Mouse (Mus musculus) CH12.LX (cell line): ENCODE measurements around the gene Gstm3. TPM values are rescaled to one million over a fixed set of nuclear protein-coding genes. Genes with fewer than 3 reads are reported as not detected.
A peak's percentile ranks its signal among the peaks of the same experiment; 100 is the strongest.

Experiments
- DNase-seq: peaks from one replicate; pipeline ENCODE4 v3.0.0-alpha.2; 2013; ENCODE audit errors: extremely low read depth
- H3K27ac ChIP-seq: 2 replicates; pipeline ENCODE4 v1.5.1; 2012; ENCODE audit warnings: low read depth, mild to moderate bottlenecking, control low read depth, moderate library complexity; ENCODE audit not compliant: insufficient read depth
- H3K27me3 ChIP-seq: replicated peaks from 2 replicates; pipeline ENCODE3; 2012; ENCODE audit warnings: inconsistent platforms
- H3K36me3 ChIP-seq, 2 experiments: replicated peaks in 1 of 2; 2 replicates each; pipeline versions ENCODE3 to v1.6.1; 2012; ENCODE audit warnings: inconsistent platforms in 1 of 2, low read length in 1 of 2, mild to moderate bottlenecking in 1 of 2, mixed read lengths in 1 of 2, moderate library complexity in 1 of 2; ENCODE audit not compliant: control insufficient read depth in 1 of 2, insufficient read depth in 1 of 2
- H3K4me1 ChIP-seq, 2 experiments: 2 replicates each; pipeline ENCODE4 v1.6.1; 2012; ENCODE audit warnings: inconsistent platforms in 1 of 2, moderate library complexity in 1 of 2; ENCODE audit not compliant: insufficient read depth in 2 of 2, control insufficient read depth in 1 of 2
- H3K4me2 ChIP-seq: 2 replicates; pipeline ENCODE4 v1.6.1; 2012; ENCODE audit warnings: low read depth, mild to moderate bottlenecking, control low read depth; ENCODE audit not compliant: poor library complexity, insufficient read depth, severe bottlenecking
- H3K4me3 ChIP-seq, 3 experiments: fragments of 150-350 bp in 1 of 3; sonication (generic) in 1 of 3; replicated peaks in 1 of 3; 2 replicates each; pipeline versions ENCODE3 to v1.5.1; 2011 to 2012; ENCODE audit warnings: low read depth in 2 of 3, low read length in 2 of 3, mild to moderate bottlenecking in 2 of 3, moderate library complexity in 2 of 3, control low read depth in 1 of 3, improper control_type of control experiment in 1 of 3, inconsistent platforms in 1 of 3, mixed read lengths in 1 of 3; ENCODE audit not compliant: poor library complexity in 1 of 3
- H3K79me2 ChIP-seq: replicated peaks from 2 replicates; pipeline ENCODE4 v1.6.1; 2012; ENCODE audit warnings: mild to moderate bottlenecking, moderate library complexity; ENCODE audit not compliant: control insufficient read depth, poor library complexity, insufficient read depth, severe bottlenecking; ENCODE audit errors: extremely low read depth
- H3K9ac ChIP-seq: 2 replicates; pipeline ENCODE4 v1.6.1; 2012; ENCODE audit warnings: low read depth, mild to moderate bottlenecking, control low read depth, moderate library complexity; ENCODE audit not compliant: insufficient read depth
- H3K9me3 ChIP-seq: replicated peaks from 2 replicates; pipeline ENCODE3; 2012; ENCODE audit warnings: low read length, inconsistent platforms, mixed read lengths
- BHLHE40 ChIP-seq: IDR thresholded peaks from 2 replicates; pipeline ENCODE4 v1.6.1; 2011; ENCODE audit warnings: mild to moderate bottlenecking, low read depth, low read length, improper control_type of control experiment
- CHD1 ChIP-seq: IDR thresholded peaks from 2 replicates; pipeline ENCODE4 v1.6.1; 2012; ENCODE audit warnings: low read depth, low read length, improper control_type of control experiment, inconsistent platforms
- CTCF ChIP-seq, 2 experiments: IDR thresholded peaks in 1 of 2; conservative IDR thresholded peaks in 1 of 2; 2 replicates each; pipeline ENCODE4 v1.5.1; 2011 to 2012; ENCODE audit warnings: low read depth in 2 of 2, low read length in 2 of 2, improper control_type of control experiment in 1 of 2, inconsistent platforms in 1 of 2, mild to moderate bottlenecking in 1 of 2, moderate library complexity in 1 of 2
- E2F4 ChIP-seq: IDR thresholded peaks from 2 replicates; pipeline ENCODE4 v1.6.1; 2011; ENCODE audit warnings: low read depth, low read length, improper control_type of control experiment; ENCODE audit not compliant: insufficient replicate concordance
- ELF1 ChIP-seq: IDR thresholded peaks from 2 replicates; pipeline ENCODE4 v1.6.1; 2014; ENCODE audit warnings: low read depth, mild to moderate bottlenecking, inconsistent platforms, low read length, improper control_type of control experiment
- ETS1 ChIP-seq: conservative IDR thresholded peaks from 2 replicates; pipeline ENCODE4 v1.6.1; 2012; ENCODE audit warnings: low read depth, mild to moderate bottlenecking, inconsistent platforms, low read length, improper control_type of control experiment, moderate library complexity
- GABPA ChIP-seq: IDR thresholded peaks from 2 replicates; pipeline ENCODE4 v1.6.1; 2012; ENCODE audit warnings: low read depth, low read length, improper control_type of control experiment, inconsistent platforms; ENCODE audit not compliant: insufficient replicate concordance
- HCFC1 ChIP-seq: IDR thresholded peaks from 2 replicates; pipeline ENCODE4 v1.6.1; 2012; ENCODE audit warnings: low read depth, mild to moderate bottlenecking, inconsistent platforms, low read length, improper control_type of control experiment
- IRF4 ChIP-seq: IDR thresholded peaks from 2 replicates; pipeline ENCODE4 v1.6.1; 2014; ENCODE audit warnings: low read depth, mild to moderate bottlenecking, inconsistent platforms, low read length, improper control_type of control experiment
- JUN ChIP-seq: IDR thresholded peaks from 2 replicates; pipeline ENCODE4 v1.6.1; 2011; ENCODE audit warnings: low read depth, mild to moderate bottlenecking, low read length, improper control_type of control experiment, moderate library complexity; ENCODE audit not compliant: insufficient read depth
- JUND ChIP-seq: conservative IDR thresholded peaks from 2 replicates; pipeline ENCODE4 v1.6.1; 2011; ENCODE audit warnings: low read depth, low read length, improper control_type of control experiment
- KAT2A ChIP-seq: IDR thresholded peaks from 2 replicates; pipeline ENCODE4 v1.6.1; 2012; ENCODE audit warnings: low read length, improper control_type of control experiment, inconsistent platforms; ENCODE audit not compliant: insufficient replicate concordance
- MAFK ChIP-seq: IDR thresholded peaks from 2 replicates; pipeline ENCODE4 v1.6.1; 2011; ENCODE audit warnings: low read length, improper control_type of control experiment; ENCODE audit not compliant: insufficient replicate concordance
- MAX ChIP-seq: IDR thresholded peaks from 2 replicates; pipeline ENCODE4 v1.6.1; 2011; ENCODE audit warnings: low read length, improper control_type of control experiment
- MAZ ChIP-seq: IDR thresholded peaks from 2 replicates; pipeline ENCODE4 v1.6.1; 2012; ENCODE audit warnings: low read depth, mild to moderate bottlenecking, inconsistent platforms, low read length, improper control_type of control experiment, moderate library complexity
- MEF2A ChIP-seq: IDR thresholded peaks from 2 replicates; pipeline ENCODE4 v1.6.1; 2014; ENCODE audit warnings: low read depth, mild to moderate bottlenecking, inconsistent platforms, low read length, improper control_type of control experiment, borderline replicate concordance
- MXI1 ChIP-seq: IDR thresholded peaks from 2 replicates; pipeline ENCODE4 v1.6.1; 2011; ENCODE audit warnings: mild to moderate bottlenecking, low read depth, low read length, improper control_type of control experiment
- NRF1 ChIP-seq: IDR thresholded peaks from 2 replicates; pipeline ENCODE4 v1.6.1; 2014; ENCODE audit warnings: low read depth, mild to moderate bottlenecking, inconsistent platforms, low read length, improper control_type of control experiment, moderate library complexity
- PAX5 ChIP-seq: IDR thresholded peaks from 2 replicates; pipeline ENCODE4 v1.6.1; 2012; ENCODE audit warnings: low read length, inconsistent platforms, mixed read lengths
- POLR2A ChIP-seq: IDR thresholded peaks from 2 replicates; pipeline ENCODE4 v1.6.1; 2011; ENCODE audit warnings: low read depth, mild to moderate bottlenecking, improper control_type of control experiment, low read length
- POLR2AphosphoS2 ChIP-seq: IDR thresholded peaks from 2 replicates; pipeline ENCODE4 v1.6.1; 2011; ENCODE audit warnings: low read depth, low read length, improper control_type of control experiment
- RAD21 ChIP-seq: IDR thresholded peaks from 2 replicates; pipeline ENCODE4 v1.6.1; 2011; ENCODE audit warnings: low read depth, mild to moderate bottlenecking, low read length, improper control_type of control experiment, moderate library complexity
- RCOR1 ChIP-seq: conservative IDR thresholded peaks from 2 replicates; pipeline ENCODE4 v1.6.1; 2012; ENCODE audit warnings: low read depth, mild to moderate bottlenecking, inconsistent platforms, low read length, improper control_type of control experiment
- SIN3A ChIP-seq: IDR thresholded peaks from 2 replicates; pipeline ENCODE4 v1.6.1; 2012; ENCODE audit warnings: low read length, improper control_type of control experiment, inconsistent platforms
- TBP ChIP-seq: conservative IDR thresholded peaks from 2 replicates; pipeline ENCODE4 v1.6.1; 2011; ENCODE audit warnings: low read depth, low read length, improper control_type of control experiment
- TCF12 ChIP-seq: IDR thresholded peaks from 2 replicates; pipeline ENCODE4 v1.6.1; 2014; ENCODE audit warnings: low read depth, mild to moderate bottlenecking, inconsistent platforms, low read length, improper control_type of control experiment
- UBTF ChIP-seq: IDR thresholded peaks from 2 replicates; pipeline ENCODE4 v1.6.1; 2012; ENCODE audit warnings: low read depth, mild to moderate bottlenecking, inconsistent platforms, low read length, improper control_type of control experiment, moderate library complexity
- USF1 ChIP-seq: IDR thresholded peaks from 2 replicates; pipeline ENCODE4 v1.6.1; 2014; ENCODE audit warnings: low read depth, mild to moderate bottlenecking, inconsistent platforms, low read length, improper control_type of control experiment
- USF2 ChIP-seq: conservative IDR thresholded peaks from 2 replicates; pipeline ENCODE4 v1.6.1; 2011; ENCODE audit warnings: low read depth, low read length, improper control_type of control experiment
- ZC3H11A ChIP-seq: IDR thresholded peaks from 2 replicates; pipeline ENCODE4 v1.6.1; 2012; ENCODE audit warnings: low read depth, mild to moderate bottlenecking, inconsistent platforms, low read length, improper control_type of control experiment
- ZKSCAN1 ChIP-seq: IDR thresholded peaks from 2 replicates; pipeline ENCODE4 v1.6.1; 2012; ENCODE audit warnings: low read depth, inconsistent platforms, low read length, improper control_type of control experiment, borderline replicate concordance
- ZNF384 ChIP-seq: IDR thresholded peaks from 2 replicates; pipeline ENCODE4 v1.6.1; 2012; ENCODE audit warnings: low read depth, low read length, improper control_type of control experiment, inconsistent platforms
- dilution Hi-C: fragments of 300-500 bp; cut with MboI; formaldehyde crosslinking; loops from 2 replicates; pipeline ENCODE4 v1.14.3; 2020; ENCODE audit warnings: low sequenced_read_pairs; ENCODE audit not compliant: extremely low pct_unique_long_range_greater_than_20kb, extremely low pct_ligation_motif_present
- in situ Hi-C: fragments of 300-500 bp; cut with MboI; formaldehyde crosslinking; loops from 3 replicates; pipeline ENCODE4 v1.14.3; 2019; ENCODE audit warnings: low sequenced_read_pairs, low pct_ligation_motif_present, low pct_unique_long_range_greater_than_20kb, mixed read lengths
- polyA plus RNA-seq: library from polyadenylated mRNA; unstranded; fragments of >175 nt; gene quantifications from 2 replicates; pipeline ENCODE4 v1.2.1, GENCODE M21; 2012; ENCODE audit warnings: low read depth; ENCODE audit not compliant: insufficient read length
- total RNA-seq, 2 experiments: library from RNA; depleted of rRNA; stranded (reverse); fragments of 300-350 nt in 1 of 2; fragments of >200 nt in 1 of 2; gene quantifications; 2 replicates each; pipeline ENCODE4 v1.2.3; 2012 to 2014

The Gstm3 gene
- total and polyA plus RNA-seq, 3 experiments = not detected

GRCm38 (mm10) chr3:108018190-108018820 lies 49.2 kb upstream of the Gstm3 start (continued):
- TF ChIP-seq MAX = no peak
- no peak for TF ChIP-seq USF2
- TF ChIP-seq POLR2A = no peak
- TF ChIP-seq SIN3A = peak; percentile 56; the same call in 1 of the 2 replicates
- TF ChIP-seq ZC3H11A = no peak
- TF ChIP-seq USF1 = peak; percentile 21; the same call in 1 of the 2 replicates
- no peak for TF ChIP-seq GABPA
- TF ChIP-seq BHLHE40 = 0 out of 2 replicates have a peak, but pooled peaks have one; percentile 27
- no peak for TF ChIP-seq CTCF (conservative IDR thresholded peaks at IDR 0.05 in 1 of 2, IDR thresholded peaks at IDR 0.05 in 1 of 2; ENCODE audit: low read depth in 2 of 2, low read length in 2 of 2)
- TF ChIP-seq UBTF = no peak
- peak; percentile 50 for TF ChIP-seq ETS1
- TF ChIP-seq RAD21 = no peak
- no peak for TF ChIP-seq CHD1

GRCm38 (mm10) chr3:108017473-108018189 lies 48.5 kb upstream of the Gstm3 start, which contains the start of gene Gstm1:
TSS of gene Gstm1 (minus strand) at chr3:108017973.
- H3K9ac ChIP-seq = peak within 1 kb of the TSS; percentile 41
- H3K27me3 ChIP-seq = no peaks in the 10 kb centered on the region
- peak within 1 kb of the TSS; percentile 25 to 41 (median 30) for H3K4me3 ChIP-seq
- in situ Hi-C loops = loop anchor here (5.0 kb wide), 1 partner anchor 80 kb away; no protein-coding TSS in a partner anchor
- no peaks in the 10 kb centered on the region for H3K36me3 ChIP-seq
- DNase-seq = peak; percentile 79
- H3K4me2 ChIP-seq = peak within 1 kb of the TSS; percentile 91
- no peak within 1 kb of the TSS for H3K27ac ChIP-seq
- dilution Hi-C loops = no loop called here
- H3K9me3 ChIP-seq = no peaks in the 10 kb centered on the region
- peaks cover 11 to 31% of the 10 kb centered on the region in 2 experiments; a peak in 3 of 4 replicates for H3K4me1 ChIP-seq
- H3K79me2 ChIP-seq = no peaks in the 10 kb centered on the region
- 0 out of 2 replicates have a peak, but pooled peaks have one; percentile 2 for TF ChIP-seq ZC3H11A
- TF ChIP-seq POLR2AphosphoS2 = no peak
- TF ChIP-seq HCFC1 = no peak
- TF ChIP-seq CHD1 = no peak
- no peak for TF ChIP-seq TBP
- no peak for TF ChIP-seq POLR2A
- TF ChIP-seq USF1 = no peak
- TF ChIP-seq JUN = no peak
- peak; percentile 50 for TF ChIP-seq RAD21
- TF ChIP-seq JUND = no peak
- peak; percentile 50; the same call in 1 of the 2 replicates for TF ChIP-seq IRF4
- no peak for TF ChIP-seq ZKSCAN1
- TF ChIP-seq E2F4 = no peak
- no peak for TF ChIP-seq MXI1
- no peak for TF ChIP-seq KAT2A
- no peak for TF ChIP-seq USF2
- peak; percentile 35; the same call in 1 of the 2 replicates for TF ChIP-seq ELF1
- TF ChIP-seq ETS1 = no peak
- TF ChIP-seq MAZ = no peak
- no peak for TF ChIP-seq GABPA
- no peak for TF ChIP-seq MAFK
- no peak for TF ChIP-seq ZNF384
- no peak for TF ChIP-seq RCOR1
- TF ChIP-seq MAX = no peak
- peak; percentile 81 for TF ChIP-seq BHLHE40
- TF ChIP-seq TCF12 = peak; percentile 36; the same call in 1 of the 2 replicates
- TF ChIP-seq MEF2A = no peak
- TF ChIP-seq CTCF (conservative IDR thresholded peaks at IDR 0.05 in 1 of 2, IDR thresholded peaks at IDR 0.05 in 1 of 2; ENCODE audit: low read depth in 2 of 2, low read length in 2 of 2) = peak; percentile 18 to 76; a peak in 2 of 4 replicates
- no peak for TF ChIP-seq PAX5
- no peak for TF ChIP-seq NRF1
